Mouse (Mus musculus): ENCODE data around the gene F8.
A peak's percentile ranks its signal among the peaks of the same experiment; 100 is the strongest.
"Not testable (repeated sequence)": the region's sequence is repeated elsewhere in the genome, so short reads cannot be mapped to it uniquely, and the experiment has no call there.

F8 gene

DNA sequence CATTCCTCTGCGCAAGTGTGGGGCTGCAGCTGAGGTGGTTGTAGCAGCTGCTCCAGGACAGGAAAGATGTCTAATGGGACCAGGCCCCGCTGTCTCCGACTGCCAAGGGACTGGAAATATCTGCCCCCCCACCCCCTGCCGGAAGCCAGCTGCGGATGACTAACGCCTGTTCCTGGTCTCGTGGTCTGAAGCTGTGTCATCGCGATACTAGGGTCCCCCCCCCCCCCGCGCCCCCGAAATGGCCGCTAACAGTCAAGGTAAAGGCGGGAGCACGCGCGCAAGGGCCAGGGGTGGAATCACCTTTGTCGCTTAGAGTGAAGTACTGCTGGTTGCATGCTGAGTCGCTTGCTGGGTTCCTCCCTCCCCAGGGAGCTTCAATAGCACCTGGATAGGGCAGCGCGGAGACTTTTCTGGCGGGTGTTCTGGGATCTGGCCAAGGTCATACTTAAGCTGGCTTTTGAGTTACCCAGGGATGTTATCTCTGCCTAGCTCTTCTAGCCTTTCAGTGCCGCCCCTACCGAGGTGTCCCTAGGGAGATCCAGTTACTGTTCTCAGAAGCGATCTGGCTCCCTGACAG, at the start of gene F8, which contains the start of gene Fundc2:
F8 (minus strand) TSS at position 421 of the 577 bp plus-strand sequence.
Fundc2 (plus strand) TSS at position 205 of the 577 bp plus-strand sequence.
- DNase-seq (ENCODE audit: low spot score), result peak; percentile 78

- DNase-seq (ENCODE audit: low spot score), result peak; percentile 88
These were observed 33.7 kb upstream of the F8 start, which contains the start of the genes Cmc4, Mtcp1 and Brcc3 for GRCm38 (mm10) chrX:75415936-75416785. TSS of gene Cmc4 (minus strand) at chrX:75416584. TSS of gene Mtcp1 (minus strand) at chrX:75416588. TSS of gene Brcc3 (plus strand) at chrX:75416628.

- DNase-seq (ENCODE audit: low spot score), result no peak
These were observed 27.3 kb upstream of the F8 start for GRCm38 (mm10) chrX:75409711-75410110.

GRCm38 (mm10) chrX:75403350-75403749, 20.9 kb upstream of the F8 start:
- DNase-seq (ENCODE audit: low spot score), result no peak

DNA sequence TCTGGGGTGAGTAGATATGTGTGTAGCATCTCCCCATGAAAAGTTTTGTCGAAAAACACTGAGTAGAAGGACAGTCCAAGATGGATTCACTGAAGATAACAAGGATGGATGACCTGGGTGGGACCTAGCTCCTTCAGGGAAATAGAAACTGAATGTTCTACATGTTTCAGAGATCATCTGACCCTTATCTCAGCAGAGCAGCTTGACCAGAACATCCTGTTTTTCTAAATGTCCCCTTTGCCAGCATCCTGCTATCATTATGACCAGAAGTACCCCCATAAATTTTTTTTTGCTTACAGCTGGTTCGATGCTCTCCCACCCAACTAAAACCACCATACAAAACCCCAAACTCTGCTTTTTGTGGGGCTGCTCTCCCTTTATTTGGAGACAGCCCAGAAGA, 20.3 kb upstream of the F8 start:
- DNase-seq (ENCODE audit: low spot score), result no peak

DNA sequence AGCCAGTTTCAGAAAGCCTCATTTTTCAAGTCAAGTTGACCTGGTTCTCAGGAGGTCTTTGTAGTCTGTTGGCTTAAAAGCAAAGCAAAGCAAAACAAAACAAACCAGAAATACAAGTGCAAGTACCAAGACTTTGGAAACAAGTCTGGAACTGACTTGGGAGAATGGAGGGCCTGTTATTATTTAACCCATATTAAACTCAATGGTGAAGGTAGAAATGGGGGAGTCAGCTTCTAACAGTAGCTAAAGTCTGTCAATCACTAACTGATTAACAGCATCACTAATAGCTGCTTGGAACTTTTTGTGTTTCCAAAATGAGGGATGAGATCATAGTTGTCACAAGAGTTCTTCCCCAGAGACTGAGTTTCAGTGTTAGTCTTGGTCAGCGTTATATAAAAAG, 17.1 kb upstream of the F8 start:
- no peak for DNase-seq (ENCODE audit: low spot score)

GRCm38 (mm10) chrX:75381699-75382098, 716 bp downstream of the F8 start:
- no peak for DNase-seq (ENCODE audit: low spot score)

DNA sequence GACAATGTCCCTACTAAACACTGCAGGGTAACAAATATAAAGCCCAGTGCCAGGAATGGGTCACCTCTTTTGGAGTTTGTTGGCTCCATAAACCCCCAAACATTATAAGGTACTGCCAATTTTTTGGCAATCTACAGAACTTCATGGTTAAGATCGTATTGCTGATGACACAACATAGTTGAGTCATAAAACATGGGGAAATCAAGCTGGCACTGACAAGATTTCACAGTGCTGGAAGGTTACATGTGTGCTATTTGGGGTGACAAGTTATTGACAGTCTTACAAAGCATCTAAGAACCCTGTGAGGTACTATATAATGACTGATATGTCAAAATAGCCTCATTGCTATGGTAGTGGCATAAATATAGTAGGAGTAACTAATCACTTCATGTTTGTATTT, 1.2 kb downstream of the F8 start:
- DNase-seq (ENCODE audit: low spot score), result no peak

- DNase-seq (ENCODE audit: low spot score), result no peak
These were observed 5.6 kb downstream of the F8 start for GRCm38 (mm10) chrX:75376815-75377214.

DNA sequence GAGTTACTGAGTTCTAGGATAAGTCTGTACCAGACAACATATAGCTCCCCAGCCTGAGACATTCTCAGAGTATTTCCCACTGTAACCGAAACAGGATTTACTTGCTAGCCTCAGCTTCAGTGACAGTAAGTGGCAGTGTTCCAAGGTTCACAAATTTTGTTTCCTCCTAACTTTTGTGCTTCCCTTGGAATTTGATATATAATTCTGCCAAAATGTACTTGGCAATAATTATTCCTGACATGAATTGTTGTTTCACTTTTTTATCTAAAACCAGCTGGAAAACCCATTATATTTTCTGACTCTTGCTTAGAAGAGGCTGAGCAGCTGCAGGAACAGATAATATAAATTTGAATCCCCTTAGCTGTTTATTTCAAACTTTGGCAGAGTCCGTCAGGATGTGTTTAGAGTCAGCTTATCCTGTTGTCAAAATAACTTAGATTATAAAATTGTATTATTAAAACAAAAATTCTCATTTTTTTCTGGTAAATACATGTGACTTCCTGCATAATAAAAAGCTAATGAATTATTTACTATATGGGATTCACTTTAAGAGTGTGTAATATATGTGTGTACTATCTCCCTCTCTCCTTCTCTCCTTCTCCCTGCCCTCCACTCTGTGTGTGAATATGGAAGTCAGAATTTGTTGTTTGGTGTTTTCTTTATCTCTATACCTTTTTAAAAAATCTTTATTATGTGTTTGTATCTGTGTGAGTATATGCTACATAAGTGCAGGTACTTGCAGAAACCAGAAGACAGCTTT, 9.6 kb downstream of the F8 start:
- DNase-seq (ENCODE audit: low spot score), result no peak

GRCm38 (mm10) chrX:75370197-75370596, 12.2 kb downstream of the F8 start:
- peak; percentile 38 for DNase-seq (ENCODE audit: low spot score)

GRCm38 (mm10) chrX:75323556-75323955, 58.9 kb downstream of the F8 start:
- no peak for DNase-seq (ENCODE audit: low spot score)

GRCm38 (mm10) chrX:75271676-75272075, 110.7 kb downstream of the F8 start:
- DNase-seq (ENCODE audit: low spot score), result no peak

GRCm38 (mm10) chrX:75233603-75234376, 148.6 kb downstream of the F8 start:
- not testable (repeated sequence) for DNase-seq (ENCODE audit: low spot score)

DNA sequence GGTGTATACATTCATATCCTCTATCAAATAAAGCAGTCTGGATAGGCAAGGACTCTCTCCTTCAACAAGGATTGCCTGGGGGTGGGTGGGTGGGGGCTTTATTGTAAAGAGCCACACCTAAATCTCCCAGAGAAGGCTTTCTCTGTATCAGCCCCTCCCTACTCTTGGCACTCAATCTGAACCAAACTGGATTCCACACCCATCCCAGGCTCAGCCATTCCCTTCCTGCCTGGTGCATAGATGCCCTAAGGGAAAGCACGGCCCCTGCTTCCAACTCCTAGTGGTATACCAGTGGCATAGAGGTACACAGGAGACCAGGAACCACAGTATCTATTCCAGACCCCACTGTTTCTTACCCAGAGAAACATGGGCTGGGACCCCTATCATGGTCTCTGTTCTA, 151.0 kb downstream of the F8 start:
- no peak for DNase-seq (ENCODE audit: low spot score)

GRCm38 (mm10) chrX:75163670-75164069, 218.7 kb downstream of the F8 start, which contains the start of gene Smim9:
TSS of gene Smim9 (minus strand) at chrX:75163770.
- DNase-seq (ENCODE audit: low spot score), result no peak

DNA sequence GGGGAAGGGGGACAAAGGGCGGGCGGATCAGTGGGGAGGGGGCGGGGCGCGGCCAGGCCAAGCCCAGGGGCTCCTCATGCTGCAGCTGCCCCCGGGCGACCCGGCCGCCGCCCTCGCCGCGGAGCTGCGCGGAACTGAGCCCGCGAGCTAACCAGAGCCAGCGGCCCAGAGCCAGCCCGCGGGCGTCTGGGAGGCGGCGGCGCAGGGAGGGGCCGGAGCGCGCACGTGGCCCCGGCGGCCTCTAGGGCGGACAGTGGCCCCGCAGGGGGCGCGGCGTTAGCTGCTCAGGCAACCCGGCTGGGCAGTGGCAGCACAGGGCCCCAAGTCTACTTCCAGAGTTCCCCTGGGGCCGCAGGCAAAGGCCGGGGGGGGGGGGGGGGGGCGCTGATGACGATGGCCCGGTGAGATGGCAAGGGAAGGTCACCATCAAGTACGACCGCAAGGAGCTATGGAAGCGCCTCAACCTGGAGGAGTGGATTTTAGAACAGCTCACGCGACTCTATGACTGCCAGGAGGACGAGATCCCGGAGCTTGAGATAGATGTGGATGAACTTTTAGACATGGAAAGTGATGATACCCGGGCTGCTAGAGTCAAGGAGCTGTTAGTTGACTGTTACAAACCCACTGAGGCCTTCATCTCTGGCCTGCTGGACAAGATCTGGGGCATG, 226.7 kb downstream of the F8 start:
- DNase-seq (ENCODE audit: low spot score), result peak; percentile 48

DNA sequence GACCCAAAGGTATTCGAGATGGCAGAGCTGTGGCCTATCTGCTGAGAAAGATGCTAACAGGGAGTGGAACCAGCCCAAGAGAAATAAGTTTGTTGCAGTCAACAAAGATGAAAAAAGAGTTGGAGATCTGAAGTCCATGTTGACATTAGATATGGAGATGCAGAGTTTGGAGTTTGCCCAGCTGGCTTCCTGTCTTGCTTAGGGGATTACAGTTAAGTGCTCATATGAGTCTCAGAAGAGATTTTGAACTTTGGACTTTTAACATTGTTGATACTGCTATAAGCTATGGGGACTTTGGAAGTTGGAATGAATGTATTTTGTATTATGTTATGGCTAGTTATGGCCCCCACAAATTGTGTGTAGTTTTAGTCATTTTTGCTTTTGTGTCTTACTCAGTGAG, 230.2 kb downstream of the F8 start:
- no peak for DNase-seq (ENCODE audit: low spot score)

- DNase-seq (ENCODE audit: low spot score), result no peak
These were observed 232.1 kb downstream of the F8 start for GRCm38 (mm10) chrX:75150304-75150703.

- DNase-seq (ENCODE audit: low spot score), result no peak
These were observed 234.0 kb downstream of the F8 start for GRCm38 (mm10) chrX:75148414-75148813.

- DNase-seq (ENCODE audit: low spot score), result peak; percentile 43
These were observed 239.3 kb downstream of the F8 start for GRCm38 (mm10) chrX:75143124-75143555.
